Mouse (Mus musculus): Measurements from ENCODE around the gene 5730522E02Rik. TPM values are rescaled to one million over a fixed set of nuclear protein-coding genes. Genes with fewer than 3 reads are reported as not detected.
A peak's percentile ranks its signal among the peaks of the same experiment; 100 is the strongest.
"Not testable (repeated sequence)": the region's sequence is repeated elsewhere in the genome, so short reads cannot be mapped to it uniquely, and the experiment has no call there.

5730522E02Rik gene
- polyA plus RNA-seq (2014; fragmentation: Nextera tagmentation; extraction: Ambion mirVana), result 1.3 and 1.4 TPM in 2 replicates

- no peaks in the 10 kb centered on the region for H3K9me3 ChIP-seq (ENCODE audit: control insufficient read depth, low read length)
- H3K27ac ChIP-seq (ENCODE audit: low read depth, low read length), result peak within 1 kb of the TSS; percentile 83
- peak within 1 kb of the TSS; percentile 64 for H3K4me3 ChIP-seq (ENCODE audit: low read depth, low read length)
- peak within 1 kb of the TSS; percentile 78 for H3K9ac ChIP-seq (ENCODE audit: low read depth, low read length)
- H3K4me2 ChIP-seq, result peak within 1 kb of the TSS; percentile 89
- peak; percentile 59 for DNase-seq (ENCODE audit: low spot score)
- no peaks in the 10 kb centered on the region for H3K36me3 ChIP-seq (ENCODE audit: control insufficient read depth, insufficient read depth, low read length)
- WGBS, result 3% methylated on average over 29 of the region's 31 CpGs
- H3K4me1 ChIP-seq (replicated peaks; ENCODE audit: control insufficient read depth, insufficient read depth, low read length), result no peaks in the 10 kb centered on the region
- peak; percentile 33; the same call in 1 of the 2 replicates for ATAC-seq (replicated peaks; ENCODE audit: low FRiP score)
- H3K27me3 ChIP-seq (replicated peaks; ENCODE audit: control insufficient read depth, insufficient read depth, low read length), result no peaks in the 10 kb centered on the region; the same call in 1 of the 2 replicates
Observed at GRCm38 (mm10) chr11:26210582-26211180, at the start of gene 5730522E02Rik. Gene 5730522E02Rik (minus strand): TSS chr11:26210763.

GRCm38 (mm10) chr11:26236540-26236939 is 26.0 kb upstream of the 5730522E02Rik start:
- ATAC-seq (replicated peaks; ENCODE audit: low FRiP score) (no peak), DNase-seq (ENCODE audit: low spot score) (no peak)
- Histone ChIP-seq H3K4me2 (no peak overlapping the region), H3K4me3 (ENCODE audit: low read depth, low read length) (no peak overlapping the region), H3K9ac (ENCODE audit: low read depth, low read length) (no peak overlapping the region), H3K27me3 (replicated peaks; ENCODE audit: control insufficient read depth, insufficient read depth, low read length) (no peaks in the 10 kb centered on the region), H3K36me3 (ENCODE audit: control insufficient read depth, insufficient read depth, low read length) (no peaks in the 10 kb centered on the region), H3K4me1 (replicated peaks; ENCODE audit: control insufficient read depth, insufficient read depth, low read length) (no peaks in the 10 kb centered on the region), H3K27ac (ENCODE audit: low read depth, low read length) (no peak overlapping the region), H3K9me3 (ENCODE audit: control insufficient read depth, low read length) (no peaks in the 10 kb centered on the region)
- 54% methylated on average over 1 of the region's 1 CpGs for WGBS

GRCm38 (mm10) chr11:26229895-26230294 is 19.3 kb upstream of the 5730522E02Rik start:
- 58% methylated on average over 1 of the region's 1 CpGs for WGBS
- no peak overlapping the region for H3K4me3 ChIP-seq (ENCODE audit: low read depth, low read length)
- H3K9ac ChIP-seq (ENCODE audit: low read depth, low read length), result no peak overlapping the region
- ATAC-seq (replicated peaks; ENCODE audit: low FRiP score) (no peak), DNase-seq (ENCODE audit: low spot score) (no peak)
- no peak overlapping the region for H3K27ac ChIP-seq (ENCODE audit: low read depth, low read length)
- no peaks in the 10 kb centered on the region for H3K9me3 ChIP-seq (ENCODE audit: control insufficient read depth, low read length)
- no peaks in the 10 kb centered on the region for H3K36me3 ChIP-seq (ENCODE audit: control insufficient read depth, insufficient read depth, low read length)
- no peaks in the 10 kb centered on the region for H3K4me1 ChIP-seq (replicated peaks; ENCODE audit: control insufficient read depth, insufficient read depth, low read length)
- no peaks in the 10 kb centered on the region for H3K27me3 ChIP-seq (replicated peaks; ENCODE audit: control insufficient read depth, insufficient read depth, low read length)
- H3K4me2 ChIP-seq, result no peak overlapping the region

- not testable (repeated sequence) for H3K4me2 ChIP-seq; H3K9me3 ChIP-seq (ENCODE audit: control insufficient read depth, low read length); H3K9ac ChIP-seq (ENCODE audit: low read depth, low read length); H3K27me3 ChIP-seq (replicated peaks; ENCODE audit: control insufficient read depth, insufficient read depth, low read length); H3K4me3 ChIP-seq (ENCODE audit: low read depth, low read length); H3K4me1 ChIP-seq (replicated peaks; ENCODE audit: control insufficient read depth, insufficient read depth, low read length); H3K27ac ChIP-seq (ENCODE audit: low read depth, low read length); H3K36me3 ChIP-seq (ENCODE audit: control insufficient read depth, insufficient read depth, low read length); DNase-seq (ENCODE audit: low spot score); ATAC-seq (replicated peaks; ENCODE audit: low FRiP score)
- 68% methylated on average over 1 of the region's 1 CpGs for WGBS
Observed at GRCm38 (mm10) chr11:26213643-26214042, 3.1 kb upstream of the 5730522E02Rik start.

- Histone ChIP-seq H3K9me3 (ENCODE audit: control insufficient read depth, low read length) (no peaks in the 10 kb centered on the region), H3K27ac (ENCODE audit: low read depth, low read length) (peak overlapping the region; percentile 83), H3K4me3 (ENCODE audit: low read depth, low read length) (peak overlapping the region; percentile 64), H3K27me3 (replicated peaks; ENCODE audit: control insufficient read depth, insufficient read depth, low read length) (no peaks in the 10 kb centered on the region; the same call in 1 of the 2 replicates), H3K4me2 (peak overlapping the region; percentile 89), H3K36me3 (ENCODE audit: control insufficient read depth, insufficient read depth, low read length) (no peaks in the 10 kb centered on the region), H3K9ac (ENCODE audit: low read depth, low read length) (peak overlapping the region; percentile 78), H3K4me1 (replicated peaks; ENCODE audit: control insufficient read depth, insufficient read depth, low read length) (no peaks in the 10 kb centered on the region)
- WGBS, result 2% methylated on average over 55 of the region's 73 CpGs
- peak; percentile 73 for DNase-seq (ENCODE audit: low spot score)
- peak; percentile 89 for ATAC-seq (replicated peaks; ENCODE audit: low FRiP score)
Observed at GRCm38 (mm10) chr11:26209811-26210581, 567 bp downstream of the 5730522E02Rik start.

- no peak overlapping the region for H3K4me2 ChIP-seq
- H3K4me3 ChIP-seq (ENCODE audit: low read depth, low read length), result no peak overlapping the region
- no peak overlapping the region for H3K27ac ChIP-seq (ENCODE audit: low read depth, low read length)
- ATAC-seq (replicated peaks; ENCODE audit: low FRiP score), result no peak
- WGBS, result 57% methylated on average over 2 of the region's 2 CpGs
- no peaks in the 10 kb centered on the region for H3K4me1 ChIP-seq (replicated peaks; ENCODE audit: control insufficient read depth, insufficient read depth, low read length)
- no peaks in the 10 kb centered on the region for H3K9me3 ChIP-seq (ENCODE audit: control insufficient read depth, low read length)
- no peaks in the 10 kb centered on the region for H3K36me3 ChIP-seq (ENCODE audit: control insufficient read depth, insufficient read depth, low read length)
- no peaks in the 10 kb centered on the region for H3K27me3 ChIP-seq (replicated peaks; ENCODE audit: control insufficient read depth, insufficient read depth, low read length)
- H3K9ac ChIP-seq (ENCODE audit: low read depth, low read length), result no peak overlapping the region
- DNase-seq (ENCODE audit: low spot score), result no peak
Observed at GRCm38 (mm10) chr11:26203466-26203865, 7.1 kb downstream of the 5730522E02Rik start.

GRCm38 (mm10) chr11:26202842-26203241 is 7.7 kb downstream of the 5730522E02Rik start:
- no peak overlapping the region for H3K4me3 ChIP-seq (ENCODE audit: low read depth, low read length)
- H3K36me3 ChIP-seq (ENCODE audit: control insufficient read depth, insufficient read depth, low read length), result no peaks in the 10 kb centered on the region
- ATAC-seq (replicated peaks; ENCODE audit: low FRiP score) (no peak), DNase-seq (ENCODE audit: low spot score) (no peak)
- no peaks in the 10 kb centered on the region for H3K27me3 ChIP-seq (replicated peaks; ENCODE audit: control insufficient read depth, insufficient read depth, low read length)
- no peak overlapping the region for H3K4me2 ChIP-seq
- WGBS, result 77% methylated on average over 5 of the region's 5 CpGs
- no peak overlapping the region for H3K27ac ChIP-seq (ENCODE audit: low read depth, low read length)
- H3K9ac ChIP-seq (ENCODE audit: low read depth, low read length), result no peak overlapping the region
- no peaks in the 10 kb centered on the region for H3K9me3 ChIP-seq (ENCODE audit: control insufficient read depth, low read length)
- no peaks in the 10 kb centered on the region for H3K4me1 ChIP-seq (replicated peaks; ENCODE audit: control insufficient read depth, insufficient read depth, low read length)

- Histone ChIP-seq H3K27ac (ENCODE audit: low read depth, low read length) (no peak overlapping the region), H3K36me3 (ENCODE audit: control insufficient read depth, insufficient read depth, low read length) (no peaks in the 10 kb centered on the region), H3K4me1 (replicated peaks; ENCODE audit: control insufficient read depth, insufficient read depth, low read length) (no peaks in the 10 kb centered on the region), H3K9ac (ENCODE audit: low read depth, low read length) (no peak overlapping the region), H3K4me3 (ENCODE audit: low read depth, low read length) (no peak overlapping the region), H3K27me3 (replicated peaks; ENCODE audit: control insufficient read depth, insufficient read depth, low read length) (no peaks in the 10 kb centered on the region), H3K4me2 (no peak overlapping the region), H3K9me3 (ENCODE audit: control insufficient read depth, low read length) (no peaks in the 10 kb centered on the region)
- no peak for DNase-seq (ENCODE audit: low spot score)
- no peak for ATAC-seq (replicated peaks; ENCODE audit: low FRiP score)
Observed at GRCm38 (mm10) chr11:26201778-26202097, 8.8 kb downstream of the 5730522E02Rik start.
